Comparison of ENCODE assay signal across 8 mouse cellular contexts in genomic region chr9:43115431-43116133, GRCm38 (mm10). TPM values are rescaled to one million over a fixed set of nuclear protein-coding genes. Genes with fewer than 3 reads are reported as not detected.
DNase-seq lines count a peak whose midpoint lies in the region; ATAC-seq and TF ChIP-seq lines count a peak whose summit lies in the region.

No protein-coding gene starts in this region.

- peak overlapping the region; percentile 73 for H3K4me2 ChIP-seq in hindbrain, postnatal 0 days (ENCODE audit: low read depth, low read length)
- H3K4me2 ChIP-seq in liver, postnatal 0 days (ENCODE audit: low read depth, low read length) = peak overlapping the region; percentile 81

- TF ChIP-seq EP300 in liver, postnatal 0 days (IDR thresholded peaks at IDR 0.05; ENCODE audit: low read depth) = no peak

- DNase-seq in frontal cortex, postnatal 36 days (ENCODE audit: low spot score in 2 of 2) = no peak
- DNase-seq in hindbrain, postnatal 0 days (ENCODE audit: low spot score) = no peak
- no peak for DNase-seq in liver, postnatal 0 days
- DNase-seq in natural killer cell, adult 2 months (ENCODE audit: low spot score in 2 of 2) = no peak
- DNase-seq in embryo, embryonic 11 days = no peak

- TF ChIP-seq POLR2A in bone marrow, adult 2 months (IDR thresholded peaks at IDR 0.05; ENCODE audit: borderline replicate concordance, control insufficient read depth, low read depth, low read length) = no peak

- no peaks in the 10 kb centered on the region for H3K27me3 ChIP-seq in hindbrain, postnatal 0 days (ENCODE audit: insufficient read depth, low read length)
- peaks cover 12% of the 10 kb centered on the region; the same call in 1 of the 2 replicates for H3K27me3 ChIP-seq in liver, postnatal 0 days (ENCODE audit: insufficient read depth, low read length)

- H3K9me3 ChIP-seq in hindbrain, postnatal 0 days (ENCODE audit: low read length) = no peaks in the 10 kb centered on the region
- H3K9me3 ChIP-seq in liver, postnatal 0 days (ENCODE audit: low read length) = no peaks in the 10 kb centered on the region

- TF ChIP-seq CTCF in bone marrow, adult 2 months (IDR thresholded peaks at IDR 0.05; ENCODE audit: control insufficient read depth, insufficient read depth, low read length) = no peak
- TF ChIP-seq CTCF in hindbrain, postnatal 0 days (IDR thresholded peaks at IDR 0.05; ENCODE audit: low read depth) = no peak
- TF ChIP-seq CTCF in liver, postnatal 0 days (IDR thresholded peaks at IDR 0.05; ENCODE audit: low read depth) = no peak

- H3K9ac ChIP-seq in hindbrain, postnatal 0 days (replicated peaks; ENCODE audit: low read length) = peak overlapping the region; percentile 92
- peak overlapping the region; percentile 74 for H3K9ac ChIP-seq in liver, postnatal 0 days (replicated peaks)

- 46% methylated on average over 12 of the region's 12 CpGs for WGBS in bone marrow, adult 2 months
- 13% methylated on average over 12 of the region's 12 CpGs for WGBS in hindbrain, postnatal 0 days
- 27% methylated on average over 12 of the region's 12 CpGs for whole genome bisulfite sequencing in liver, postnatal 0 days (ENCODE audit: insufficient replicate concordance)

- peak; percentile 21; the same call in 1 of the 2 replicates for ATAC-seq in frontal cortex, adult (ENCODE audit: low TSS enrichment)
- ATAC-seq in hindbrain, postnatal 0 days = no peak
- peak; percentile 1; the same call in 1 of the 2 replicates for ATAC-seq in liver, postnatal 0 days
- ATAC-seq in activated CD4-positive, CD25-positive, alpha-beta regulatory T cell, adult 4 months = no peak

- peak overlapping the region; percentile 88 for H3K27ac ChIP-seq in bone marrow, adult 2 months (ENCODE audit: control insufficient read depth, insufficient read depth, low read depth, low read length, poor library complexity)
- peak overlapping the region; percentile 82 for H3K27ac ChIP-seq in hindbrain, postnatal 0 days
- peak overlapping the region; percentile 81 for H3K27ac ChIP-seq in liver, postnatal 0 days (ENCODE audit: low read depth)

- no peaks in the 10 kb centered on the region; the same call in 1 of the 2 replicates for H3K4me1 ChIP-seq in bone marrow, adult 2 months (ENCODE audit: control insufficient read depth, insufficient read depth, low read length)
- peaks cover 6% of the 10 kb centered on the region for H3K4me1 ChIP-seq in hindbrain, postnatal 0 days (ENCODE audit: insufficient read depth, low read length)
- H3K4me1 ChIP-seq in liver, postnatal 0 days (ENCODE audit: insufficient read depth) = peaks cover 16% of the 10 kb centered on the region

- peaks cover 11% of the 10 kb centered on the region for H3K36me3 ChIP-seq in hindbrain, postnatal 0 days (ENCODE audit: insufficient read depth, low read length)
- no peaks in the 10 kb centered on the region for H3K36me3 ChIP-seq in liver, postnatal 0 days (replicated peaks; ENCODE audit: insufficient read depth, low read length)

- peak overlapping the region; percentile 18 for H3K4me3 ChIP-seq in bone marrow, adult 2 months (replicated peaks; ENCODE audit: control insufficient read depth, low read depth, low read length)
- peak overlapping the region; percentile 83 for H3K4me3 ChIP-seq in hindbrain, postnatal 0 days (ENCODE audit: low read length)
- peak overlapping the region; percentile 60 for H3K4me3 ChIP-seq in liver, postnatal 0 days (ENCODE audit: low read depth, low read length)

RNA-seq across cellular contexts. Expression of gene Tmem136, which starts 0.8 kb away (rescaled TPM):
- polyA plus RNA-seq in bone marrow, adult 2 months (2011; ENCODE audit: insufficient read depth, insufficient read length, low replicate concordance, missing spikeins) = 2.1 TPM in 1 of 2 replicates, not detected in the other
- 11.6 and 14.4 TPM in 2 replicates for total RNA-seq in hindbrain, postnatal 0 days (2014; rRNA removed)
- 8.4 and 8.8 TPM in 2 replicates for polyA plus RNA-seq in hindbrain, postnatal 0 days (2015; fragmentation: Nextera tagmentation; extraction: Ambion mirVana)
- 0.44 and 0.92 TPM in 2 replicates for polyA plus RNA-seq in liver, postnatal 0 days (2015; fragmentation: Nextera tagmentation; extraction: Ambion mirVana)
- 1 to 10 TPM; 3.0 to 3.1 TPM for polyA plus RNA-seq in activated CD4-positive, CD25-positive, alpha-beta regulatory T cell, adult 4 months (2017; shearing (Covaris generic))

RNA-seq across cellular contexts. Expression of gene Arhgef12, which starts 8.5 kb away (rescaled TPM):
- 21.1 and 29.7 TPM in 2 replicates for polyA plus RNA-seq in bone marrow, adult 2 months (2011; ENCODE audit: insufficient read depth, insufficient read length, low replicate concordance, missing spikeins)
- 86.0 and 116 TPM in 2 replicates for total RNA-seq in hindbrain, postnatal 0 days (2014; rRNA removed)
- 14.0 and 14.9 TPM in 2 replicates for polyA plus RNA-seq in hindbrain, postnatal 0 days (2015; fragmentation: Nextera tagmentation; extraction: Ambion mirVana)
- polyA plus RNA-seq in liver, postnatal 0 days (2015; fragmentation: Nextera tagmentation; extraction: Ambion mirVana) = 4.3 and 4.8 TPM in 2 replicates
- polyA plus RNA-seq in activated CD4-positive, CD25-positive, alpha-beta regulatory T cell, adult 4 months (2017; shearing (Covaris generic)) = 10 to 100 TPM; 11.3 to 11.4 TPM

Comparison
In these comparisons a context has a peak if more than half of its experiments do, and no peak if none do; other contexts are left out.
1. ATAC-seq: peak in frontal cortex, adult (single experiment) and liver, postnatal 0 days (single experiment); none in hindbrain, postnatal 0 days (single experiment) and activated CD4-positive, CD25-positive, alpha-beta regulatory T cell, adult 4 months (single experiment).
2. H3K4me3 ChIP-seq: peak in every context shown above with its lines; median percentile 83 in hindbrain, postnatal 0 days; 60 in liver, postnatal 0 days; 18 in bone marrow, adult 2 months.
3. Peak in every context shown above with its lines, with median percentiles within 50 percentile points of each other: H3K27ac ChIP-seq.